Mouse (Mus musculus) embryonic facial prominence, embryonic 11.5 days (tissue): ENCODE data around the gene Med31. TPM values are rescaled to one million over a fixed set of nuclear protein-coding genes. Genes with fewer than 3 reads are reported as not detected.

Experiments
- ATAC-seq: fragments of 200-750 bp; cut with Nextera tagmentation; replicated peaks from 2 replicates; pipeline ENCODE4 v1.8.0; 2017; ENCODE audit warnings: low read depth; ENCODE audit not compliant: insufficient number of reproducible peaks, low FRiP score, low TSS enrichment
- DNase-seq: peaks from one replicate; pipeline ENCODE4 v3.0.0-alpha.2; 2015; ENCODE audit warnings: low spot score
- H3K27ac ChIP-seq: fragments of 300-500 bp; sonication (generic); replicated peaks from 2 replicates; pipeline ENCODE4 v1.5.1; 2014; ENCODE audit warnings: mild to moderate bottlenecking, low read depth, low read length, control low read depth
- H3K27me3 ChIP-seq: fragments of 300-500 bp; sonication (generic); 2 replicates; pipeline ENCODE4 v1.6.1; 2014; ENCODE audit warnings: mild to moderate bottlenecking, low read length, moderate library complexity, mixed read lengths; ENCODE audit not compliant: control insufficient read depth, insufficient read depth
- H3K36me3 ChIP-seq: fragments of 300-500 bp; sonication (generic); replicated peaks from 2 replicates; pipeline ENCODE4 v1.6.1; 2014; ENCODE audit warnings: low read depth, mild to moderate bottlenecking, low read length, moderate library complexity, mixed read lengths; ENCODE audit not compliant: control insufficient read depth, insufficient read depth
- H3K4me1 ChIP-seq: fragments of 300-500 bp; sonication (generic); 2 replicates; pipeline ENCODE4 v1.6.1; 2014; ENCODE audit warnings: low read length, mixed read lengths; ENCODE audit not compliant: control insufficient read depth, insufficient read depth
- H3K4me2 ChIP-seq: fragments of 300-500 bp; sonication (generic); 2 replicates; pipeline ENCODE4 v1.6.1; 2014; ENCODE audit warnings: low read depth, mild to moderate bottlenecking, control low read depth, low read length, moderate library complexity
- H3K4me3 ChIP-seq: fragments of 300-500 bp; sonication (generic); 2 replicates; pipeline ENCODE4 v1.5.1; 2014; ENCODE audit warnings: low read depth, low read length, control low read depth
- H3K9ac ChIP-seq: fragments of 300-500 bp; sonication (generic); replicated peaks from 2 replicates; pipeline ENCODE4 v1.6.1; 2014; ENCODE audit warnings: mild to moderate bottlenecking, control low read depth, low read length
- H3K9me3 ChIP-seq: fragments of 300-500 bp; sonication (generic); replicated peaks from 2 replicates; pipeline ENCODE4 v1.6.1; 2016; ENCODE audit warnings: mild to moderate bottlenecking, low read length, inconsistent platforms, mixed read lengths; ENCODE audit not compliant: control insufficient read depth
- WGBS: fragments of 180-500 bp; shearing (Covaris S2); extraction: QIAGEN DNeasy Blood & Tissue Kit; methylation state at CpG from one replicate; pipeline ENCODE4 v1.1.7; 2014; 5-methylcytosine and 5-hydroxymethylcytosine counted together
- polyA plus RNA-seq: library from polyadenylated mRNA; unstranded; fragments of >200 nt; fragmentation: Nextera tagmentation; extraction: Ambion mirVana; gene quantifications from 2 replicates; pipeline ENCODE4 v1.2.1, GENCODE M21; 2014

Med31 gene
- 52.4 and 55.5 TPM in 2 replicates for polyA plus RNA-seq

DNA sequence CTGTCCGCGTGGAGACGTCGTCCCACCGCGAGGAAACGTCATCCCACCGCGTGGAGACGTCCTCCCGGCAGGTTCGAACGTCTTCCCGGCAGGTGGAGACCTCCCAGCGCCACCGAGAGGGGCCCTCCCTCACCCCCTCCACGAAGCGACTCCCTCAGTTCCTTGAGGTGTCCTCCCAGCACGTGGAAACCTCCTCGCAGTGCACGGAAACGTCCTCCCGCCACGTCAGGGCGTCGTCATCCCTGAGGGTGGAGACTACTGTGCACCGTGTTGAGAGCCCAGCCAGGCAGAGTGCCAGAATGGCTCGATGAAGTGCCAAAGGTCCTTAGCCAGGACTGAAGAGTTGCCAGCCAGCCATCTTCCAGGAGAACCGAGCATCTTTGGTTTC is at the start of gene Med31:
Gene Med31, minus strand, starts transcription at position 183 of the 388 bp plus-strand sequence.
- Histone ChIP-seq H3K9me3 (no peaks in the 10 kb centered on the region), H3K27me3 (no peaks in the 10 kb centered on the region), H3K4me3 (peak within 1 kb of the TSS; percentile 84), H3K36me3 (peaks cover 1% of the 10 kb centered on the region), H3K4me2 (peak within 1 kb of the TSS; percentile 92), H3K27ac (no peak within 1 kb of the TSS; the same call in 1 of the 2 replicates), H3K9ac (peak within 1 kb of the TSS; percentile 80), H3K4me1 (no peaks in the 10 kb centered on the region)
- 4% methylated on average over 29 of the region's 29 CpGs for WGBS
- DNase-seq = peak; percentile 49
- peak; percentile 64 for ATAC-seq

DNA sequence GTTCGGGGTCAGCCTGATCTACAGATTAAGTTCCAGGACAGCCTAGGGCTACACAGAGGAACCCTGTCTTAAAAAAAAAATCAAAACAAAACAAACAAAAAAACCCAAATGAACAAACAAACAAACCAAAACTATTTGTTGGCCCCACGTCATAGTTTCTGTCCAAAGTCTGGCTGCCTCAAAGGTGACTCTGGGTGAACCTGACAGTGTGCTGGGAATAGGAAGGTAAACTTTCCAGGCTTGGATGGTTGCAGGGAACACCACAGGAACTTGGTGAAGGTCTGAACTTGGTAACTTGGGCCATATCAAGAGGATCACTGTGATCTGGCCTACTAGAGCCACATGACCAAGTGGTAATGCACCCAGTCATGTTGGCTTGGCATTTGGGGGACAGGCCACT is 41.0 kb upstream of the Med31 start:
- Histone ChIP-seq H3K27ac (no peak overlapping the region), H3K4me3 (no peak overlapping the region), H3K9me3 (no peaks in the 10 kb centered on the region), H3K4me2 (no peak overlapping the region), H3K4me1 (no peaks in the 10 kb centered on the region), H3K9ac (no peak overlapping the region), H3K27me3 (no peaks in the 10 kb centered on the region), H3K36me3 (no peaks in the 10 kb centered on the region)
- no peak for ATAC-seq
- DNase-seq = no peak
- WGBS = 67% methylated on average over 2 of the region's 2 CpGs

DNA sequence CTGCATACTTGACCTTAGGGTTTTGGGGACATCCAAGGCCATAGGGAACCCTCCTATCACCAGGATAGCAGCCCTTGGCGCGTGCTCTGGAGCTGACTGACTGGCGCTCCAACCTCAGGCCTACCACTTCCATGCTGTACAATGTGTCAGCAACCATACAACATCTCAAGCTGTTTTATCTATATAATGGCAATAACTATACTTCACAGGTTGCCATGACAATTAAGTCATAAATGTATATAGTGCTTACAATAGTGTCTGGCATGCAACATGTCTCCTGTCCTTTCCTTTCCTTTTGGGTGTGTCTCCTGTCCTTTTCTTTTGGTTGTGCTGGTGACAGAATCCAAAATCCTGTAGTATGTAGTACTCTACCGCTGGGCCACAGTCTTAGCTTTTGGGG is 40.2 kb upstream of the Med31 start:
- Histone ChIP-seq H3K4me2 (no peak overlapping the region), H3K9ac (no peak overlapping the region), H3K9me3 (no peaks in the 10 kb centered on the region), H3K36me3 (no peaks in the 10 kb centered on the region), H3K4me3 (no peak overlapping the region), H3K27me3 (no peaks in the 10 kb centered on the region), H3K4me1 (no peaks in the 10 kb centered on the region), H3K27ac (no peak overlapping the region)
- ATAC-seq = no peak
- WGBS = 92% methylated on average over 4 of the region's 4 CpGs
- DNase-seq = no peak

DNA sequence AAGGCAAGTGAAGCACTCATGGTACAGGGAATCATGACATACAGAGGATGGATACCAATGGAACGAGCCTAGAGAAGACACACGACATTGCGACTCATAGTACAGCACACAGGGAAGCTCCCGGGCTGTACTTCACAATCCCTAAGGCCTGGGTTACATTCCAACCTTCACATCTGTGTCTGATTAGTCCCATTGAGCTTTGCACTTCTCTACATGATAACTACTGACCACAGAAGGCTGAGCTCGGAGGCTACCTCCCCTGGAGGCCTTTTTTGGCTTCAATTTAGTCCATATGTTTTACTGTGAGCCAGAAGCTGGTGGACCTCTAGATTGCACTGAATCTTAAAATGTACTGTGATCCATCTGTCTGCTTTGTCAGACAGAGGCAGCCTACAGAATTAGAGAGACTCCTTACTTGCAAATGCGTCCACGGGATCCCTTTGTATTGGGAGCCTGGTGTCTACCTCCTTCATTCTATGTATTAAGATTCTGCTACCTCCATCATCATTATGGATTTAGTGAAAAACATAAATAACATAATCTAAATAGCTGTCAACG is 29.9 kb upstream of the Med31 start:
- Histone ChIP-seq H3K4me1 (no peaks in the 10 kb centered on the region), H3K9me3 (no peaks in the 10 kb centered on the region), H3K27ac (no peak overlapping the region), H3K4me2 (no peak overlapping the region), H3K36me3 (no peaks in the 10 kb centered on the region), H3K9ac (no peak overlapping the region), H3K27me3 (no peaks in the 10 kb centered on the region; the same call in 1 of the 2 replicates), H3K4me3 (no peak overlapping the region)
- ATAC-seq (no peak), DNase-seq (peak; percentile 61)
- WGBS = 51% methylated on average over 8 of the region's 8 CpGs

DNA sequence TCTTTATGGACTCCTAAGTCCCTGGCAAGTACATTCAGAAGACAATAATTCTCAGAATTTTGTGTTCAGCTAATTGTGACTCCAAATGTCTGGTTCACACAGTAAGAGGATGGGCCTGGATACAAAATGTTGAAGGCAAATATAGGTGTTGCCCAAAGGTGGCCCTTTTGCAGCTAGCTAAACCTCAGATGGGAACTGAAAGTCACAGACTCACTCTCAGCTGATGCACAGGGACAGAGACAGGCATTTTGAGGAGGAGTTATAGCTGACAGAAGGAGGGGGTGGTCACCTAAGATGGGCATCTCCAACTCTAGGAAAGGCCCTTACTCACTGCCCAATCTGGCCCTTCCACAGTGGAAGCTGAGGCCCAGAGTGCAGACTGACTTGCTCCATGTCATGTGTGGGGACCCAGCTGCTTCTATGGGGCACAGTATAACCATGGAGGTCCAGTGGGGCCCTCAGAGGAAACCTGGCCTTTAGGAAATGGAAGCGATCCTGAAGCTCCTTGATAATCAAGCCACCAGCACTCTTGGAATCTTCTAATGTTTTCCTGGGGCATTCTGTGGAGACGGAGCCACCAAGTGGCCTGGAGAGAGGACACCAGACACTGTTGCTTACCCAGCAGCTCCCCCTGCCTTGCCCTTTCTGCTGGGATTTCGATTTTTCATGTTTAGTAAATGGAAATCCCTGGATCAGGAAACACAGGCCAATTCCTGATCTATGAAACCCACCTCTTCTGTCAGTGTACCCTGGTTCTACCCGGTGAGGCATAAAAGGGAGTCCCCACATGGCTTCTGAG is 24.9 kb upstream of the Med31 start:
- WGBS = 66% methylated on average over 4 of the region's 4 CpGs
- Histone ChIP-seq H3K36me3 (no peaks in the 10 kb centered on the region), H3K4me2 (no peak overlapping the region)

DNA sequence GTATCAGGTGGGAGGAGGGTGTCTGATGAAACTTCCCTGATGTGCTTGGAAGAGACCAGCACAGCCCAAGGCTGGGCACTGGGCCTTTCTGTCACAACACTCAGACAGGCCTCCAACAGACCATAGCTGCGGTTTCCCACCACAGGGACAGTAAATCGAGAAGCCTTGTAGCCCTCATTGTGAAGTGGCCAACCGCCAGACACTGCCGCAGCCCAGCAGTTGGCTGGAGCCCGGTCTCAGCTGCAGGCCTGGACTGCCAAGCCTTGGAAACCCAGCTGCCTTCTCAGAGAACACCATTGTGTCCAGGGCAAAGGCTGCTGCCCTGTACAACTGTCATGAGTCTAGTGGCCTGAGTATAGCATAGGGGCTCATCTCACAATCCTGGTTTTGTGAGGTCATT is 18.6 kb upstream of the Med31 start:
- Histone ChIP-seq H3K4me1 (no peaks in the 10 kb centered on the region), H3K4me2 (no peak overlapping the region), H3K9me3 (no peaks in the 10 kb centered on the region), H3K9ac (no peak overlapping the region), H3K4me3 (no peak overlapping the region), H3K36me3 (no peaks in the 10 kb centered on the region), H3K27me3 (no peaks in the 10 kb centered on the region), H3K27ac (no peak overlapping the region)
- DNase-seq = no peak
- ATAC-seq = no peak
- 69% methylated on average over 5 of the region's 5 CpGs for WGBS

More for the DNA sequence above, 24.9 kb upstream of the Med31 start:
- no peak overlapping the region for H3K27ac ChIP-seq
- H3K4me1 ChIP-seq = no peaks in the 10 kb centered on the region
- ATAC-seq (no peak), DNase-seq (no peak)
- H3K9me3 ChIP-seq = no peaks in the 10 kb centered on the region
- no peak overlapping the region for H3K9ac ChIP-seq
- no peaks in the 10 kb centered on the region for H3K27me3 ChIP-seq
- H3K4me3 ChIP-seq = no peak overlapping the region

DNA sequence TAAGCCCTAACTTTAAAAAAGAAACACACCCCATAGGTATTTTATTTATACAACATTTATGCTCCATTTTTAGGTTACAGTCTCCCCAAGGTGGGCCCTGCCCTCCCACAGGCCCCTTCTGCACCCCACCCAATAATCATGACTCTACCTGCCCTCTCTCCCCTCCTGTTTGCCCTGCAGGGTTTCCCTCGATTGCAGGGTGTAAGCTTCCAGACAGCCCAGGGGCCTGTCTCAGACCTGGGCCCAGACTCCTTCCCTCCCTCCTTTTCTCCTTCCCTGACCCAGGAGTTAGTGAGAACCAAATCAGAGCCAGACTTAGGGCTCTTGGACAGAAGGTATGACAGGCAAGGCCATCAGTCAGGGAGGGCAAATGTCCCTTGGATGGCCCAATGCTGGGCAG is 17.6 kb upstream of the Med31 start:
- ATAC-seq (no peak), DNase-seq (no peak)
- Histone ChIP-seq H3K27me3 (no peaks in the 10 kb centered on the region), H3K4me1 (no peaks in the 10 kb centered on the region), H3K4me2 (no peak overlapping the region), H3K27ac (no peak overlapping the region), H3K9ac (no peak overlapping the region), H3K4me3 (no peak overlapping the region), H3K9me3 (no peaks in the 10 kb centered on the region), H3K36me3 (no peaks in the 10 kb centered on the region)
- WGBS = 62% methylated on average over 1 of the region's 1 CpGs

DNA sequence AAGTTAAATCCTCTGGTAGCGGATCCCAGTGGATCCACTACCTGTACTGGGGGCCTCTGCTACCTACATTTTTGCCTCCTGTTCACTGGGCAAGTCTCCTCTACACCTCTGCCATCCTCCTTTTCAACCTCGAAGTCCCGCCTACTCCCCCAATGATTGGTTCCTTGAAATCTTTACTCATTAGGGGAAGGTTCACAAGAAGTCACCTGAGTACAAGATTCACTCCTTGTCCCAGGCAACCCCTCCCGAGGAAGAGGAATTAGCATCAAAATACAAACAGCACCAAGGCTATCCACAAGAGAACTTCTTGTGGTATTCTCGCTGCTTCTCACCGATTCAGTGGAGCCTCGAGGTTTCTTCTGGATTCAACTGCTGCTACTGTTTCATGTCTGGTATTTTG is 16.7 kb upstream of the Med31 start:
- Histone ChIP-seq H3K9ac (no peak overlapping the region), H3K4me3 (no peak overlapping the region), H3K4me1 (no peaks in the 10 kb centered on the region), H3K9me3 (no peaks in the 10 kb centered on the region), H3K4me2 (no peak overlapping the region), H3K27me3 (no peaks in the 10 kb centered on the region), H3K27ac (no peak overlapping the region), H3K36me3 (no peaks in the 10 kb centered on the region)
- 83% methylated on average over 7 of the region's 7 CpGs for WGBS
- ATAC-seq (no peak), DNase-seq (no peak)
